Mouse (Mus musculus) R1 (cell line): ENCODE data around the gene Pdpn.
A peak's percentile ranks its signal among the peaks of the same experiment; 100 is the strongest.

Experiments
- DNase-seq: peaks from one replicate; pipeline ENCODE4 v3.0.0-alpha.2; 2018; ENCODE audit warnings: low read depth, low spot score

The Pdpn gene

DNA sequence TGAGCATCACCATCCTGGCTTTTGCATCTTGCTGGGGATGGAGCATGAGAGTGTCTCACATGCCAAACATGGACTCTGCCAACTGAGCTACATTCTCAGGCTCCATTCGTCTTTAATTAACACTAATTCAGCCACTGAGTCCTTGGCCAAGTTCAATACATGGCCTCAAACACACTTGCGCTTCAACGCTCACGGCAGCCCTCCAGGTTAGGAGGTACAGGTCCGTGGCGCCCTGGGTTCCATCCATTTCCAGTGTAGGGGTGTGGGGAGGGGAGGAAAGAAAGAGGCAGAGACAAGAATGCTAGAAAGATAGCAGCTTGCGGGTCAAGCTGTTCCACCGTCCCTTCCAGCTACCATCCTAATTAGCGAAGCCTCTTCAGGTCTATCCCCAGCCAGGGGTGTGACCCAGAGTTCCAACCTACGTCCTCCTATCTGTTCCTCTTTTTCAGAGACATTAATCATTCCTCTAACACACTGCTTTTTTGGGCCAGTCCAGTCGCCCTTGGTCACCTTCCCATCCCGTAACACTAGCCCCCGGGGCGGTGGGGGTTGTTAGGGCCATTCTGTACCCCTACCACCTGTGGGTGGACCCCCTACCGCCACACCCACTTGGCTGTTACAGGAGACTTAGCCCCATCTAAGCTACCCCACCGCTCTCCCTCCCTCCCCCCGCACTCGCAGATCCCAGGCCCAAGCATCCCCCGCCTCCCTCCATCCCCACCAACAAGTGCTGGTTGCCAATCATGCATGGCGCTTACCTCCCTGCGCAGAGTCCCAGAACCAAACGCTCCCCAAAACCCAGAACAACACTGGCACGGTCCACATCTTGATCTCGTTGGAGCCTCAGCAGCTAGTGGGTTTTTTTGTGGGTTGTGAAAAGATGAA is 691 bp downstream of the Pdpn start:
- no peak for DNase-seq

DNA sequence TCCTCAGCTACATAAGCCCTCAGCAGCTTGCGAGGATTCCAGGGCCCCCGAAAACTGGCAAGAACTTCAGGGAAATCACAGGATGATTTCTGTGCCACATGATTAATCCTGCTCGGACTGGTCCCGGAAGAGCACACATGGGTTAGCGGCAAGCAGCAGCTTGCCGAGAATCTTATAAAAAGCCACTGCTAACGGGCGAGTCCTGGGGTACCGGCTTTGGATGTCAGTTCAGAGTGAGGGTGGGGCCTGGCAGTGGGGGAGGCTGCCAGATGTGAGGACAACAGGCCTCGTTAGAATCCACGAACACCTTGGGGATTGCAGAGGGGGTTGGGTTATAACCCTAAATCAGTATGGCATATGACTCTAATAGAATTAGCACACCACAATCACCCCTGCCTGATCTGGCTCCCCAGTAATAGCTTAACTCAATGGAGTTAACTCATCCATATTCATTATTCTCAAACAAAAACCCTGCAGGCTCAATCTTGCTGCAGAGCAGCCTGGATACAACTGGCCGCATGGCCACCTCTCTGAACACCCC is 2.3 kb downstream of the Pdpn start:
- DNase-seq, result no peak

DNA sequence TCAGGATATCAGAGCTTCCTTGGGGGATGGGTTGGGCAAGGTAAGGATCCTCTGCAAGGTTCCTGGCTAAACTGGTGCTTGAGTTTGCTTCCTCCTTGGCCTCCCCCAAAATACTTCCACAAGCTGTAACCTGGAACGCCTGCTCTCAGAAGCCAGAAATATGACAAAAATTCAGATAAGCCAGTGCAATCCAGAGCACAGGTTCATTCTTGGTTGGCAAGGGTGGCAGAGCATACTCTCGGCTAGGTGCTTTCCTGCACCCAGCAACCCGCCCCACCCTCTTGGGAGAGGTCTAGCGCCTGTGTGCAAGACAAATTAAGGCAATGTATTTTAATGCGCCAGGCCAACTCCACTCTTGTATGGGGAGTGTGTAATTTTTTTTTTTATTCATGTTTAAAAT is 3.2 kb downstream of the Pdpn start:
- no peak for DNase-seq

DNA sequence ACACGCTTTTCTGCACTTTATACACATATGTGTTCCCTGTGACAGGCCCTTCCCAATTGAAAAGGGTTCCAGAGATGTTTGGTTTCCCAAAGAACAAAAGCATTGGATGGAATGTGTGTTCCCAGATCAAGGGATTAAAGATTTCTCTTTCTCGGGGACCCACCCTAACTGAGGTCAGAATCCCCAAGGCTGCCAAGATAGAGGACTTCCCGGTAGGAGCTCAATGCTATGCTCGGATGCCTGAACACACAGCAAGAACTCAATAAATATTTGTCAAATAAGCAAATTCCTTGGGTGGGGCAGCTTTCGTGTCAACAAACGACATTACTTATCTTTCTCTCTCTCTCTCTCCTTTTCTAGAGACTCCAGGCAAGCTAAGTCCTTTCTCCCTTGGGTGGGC is 5.0 kb downstream of the Pdpn start:
- DNase-seq, result peak; percentile 78

GRCm38 (mm10) chr4:143288880-143289279 is 10.5 kb downstream of the Pdpn start:
- DNase-seq, result peak; percentile 57

- DNase-seq, result no peak
Observed at GRCm38 (mm10) chr4:143288473-143288872, 10.9 kb downstream of the Pdpn start.

DNA sequence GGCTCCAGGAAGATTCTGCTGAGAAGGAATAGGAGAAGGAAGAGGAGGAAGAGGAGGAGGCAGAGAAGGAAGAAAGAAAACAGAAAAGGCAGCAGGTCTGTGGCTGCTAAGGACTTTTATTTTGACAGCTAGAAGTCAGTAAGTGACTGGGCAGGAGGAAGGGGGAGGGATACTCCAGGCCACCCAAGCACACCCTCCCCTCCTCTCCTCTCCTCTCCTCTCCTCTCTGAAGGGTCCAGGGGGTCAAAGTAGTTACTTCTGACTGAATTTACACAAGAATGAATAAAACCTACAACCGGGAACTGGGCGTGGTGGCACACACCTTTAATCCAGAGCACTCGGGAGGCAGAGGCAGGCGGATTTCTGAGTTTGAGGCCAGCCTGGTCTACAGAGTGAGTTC is 12.3 kb downstream of the Pdpn start:
- DNase-seq, result peak; percentile 59

DNA sequence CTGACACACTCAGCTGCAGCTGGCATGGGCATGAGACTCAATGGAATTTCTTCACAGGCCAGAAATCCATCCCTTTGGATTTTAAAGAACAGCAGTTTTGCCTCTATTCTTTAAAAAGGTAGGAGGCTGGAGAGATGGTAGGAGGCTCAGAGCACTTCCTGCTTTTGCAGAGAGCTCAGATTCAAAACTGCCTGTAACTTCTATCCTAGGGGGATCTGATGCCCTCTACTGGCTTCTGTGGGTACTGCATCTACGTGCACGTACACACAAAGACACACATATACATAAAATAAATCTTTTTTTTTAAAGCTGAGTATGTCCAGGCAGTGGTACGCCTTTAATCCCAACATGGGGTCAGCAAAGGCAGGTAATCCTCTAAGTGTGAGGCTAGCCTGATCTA is 19.2 kb downstream of the Pdpn start:
- DNase-seq, result peak; percentile 83

GRCm38 (mm10) chr4:143279661-143280060 is 19.7 kb downstream of the Pdpn start:
- DNase-seq, result no peak

DNA sequence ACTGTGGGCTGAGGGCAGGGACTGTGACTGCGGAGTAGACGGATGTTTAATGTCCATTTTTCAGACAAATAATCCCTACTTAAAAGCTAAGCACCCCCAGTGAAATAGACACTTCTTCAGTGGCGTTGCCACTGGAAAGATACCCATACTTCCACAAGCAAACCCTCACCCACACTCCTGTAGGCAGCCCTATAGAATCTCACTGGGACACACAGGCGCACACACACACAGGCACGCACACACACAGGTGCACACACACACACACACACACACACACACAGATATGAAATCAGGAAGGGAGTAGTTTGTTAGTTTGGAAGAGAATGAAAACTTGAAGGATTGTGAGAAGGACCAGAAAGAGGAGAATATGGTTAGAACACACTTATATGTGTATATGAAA is 20.3 kb downstream of the Pdpn start:
- DNase-seq, result no peak

DNA sequence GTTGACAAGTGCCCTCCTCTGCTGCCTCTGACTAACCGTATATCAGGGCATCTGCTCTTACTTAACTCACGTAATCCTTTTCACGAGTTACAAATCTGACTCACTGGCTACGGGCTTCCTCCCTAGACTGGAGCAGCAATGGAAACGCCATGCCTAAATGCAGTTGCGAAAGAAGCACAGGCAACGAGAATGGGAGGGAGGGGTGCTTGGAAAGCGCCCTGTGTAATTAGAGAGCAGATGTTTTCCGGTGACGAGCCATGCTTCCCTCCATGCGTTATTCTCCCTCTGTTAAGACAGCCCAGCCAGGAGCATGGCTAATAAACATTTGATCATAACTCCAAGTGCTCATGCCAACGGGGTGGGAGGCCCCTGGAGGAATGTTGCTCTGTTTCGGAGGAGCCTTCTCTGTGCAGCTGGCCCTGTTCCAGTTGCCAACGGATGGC is 20.9 kb downstream of the Pdpn start:
- no peak for DNase-seq

GRCm38 (mm10) chr4:143277319-143277718 is 22.0 kb downstream of the Pdpn start:
- DNase-seq, result no peak

DNA sequence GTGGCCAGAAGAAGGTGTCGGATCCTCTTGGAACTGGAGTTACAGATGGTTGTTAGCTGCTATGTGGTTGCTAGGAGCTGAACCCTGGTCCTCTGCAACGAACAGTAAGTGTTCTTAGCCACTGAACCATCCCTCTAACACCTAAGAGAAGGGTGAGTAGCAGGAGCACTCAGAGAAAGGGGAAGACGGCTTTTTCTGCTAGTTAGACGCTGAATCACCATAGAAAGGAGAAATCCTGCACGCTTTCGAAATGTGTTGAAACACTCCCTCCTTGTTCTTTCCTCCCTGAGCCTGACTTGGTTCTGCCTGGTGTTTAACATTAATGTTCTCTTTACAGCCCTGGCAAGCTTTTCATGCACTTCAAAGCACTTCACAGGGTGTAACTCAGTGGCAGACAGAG is 27.8 kb downstream of the Pdpn start:
- no peak for DNase-seq

DNA sequence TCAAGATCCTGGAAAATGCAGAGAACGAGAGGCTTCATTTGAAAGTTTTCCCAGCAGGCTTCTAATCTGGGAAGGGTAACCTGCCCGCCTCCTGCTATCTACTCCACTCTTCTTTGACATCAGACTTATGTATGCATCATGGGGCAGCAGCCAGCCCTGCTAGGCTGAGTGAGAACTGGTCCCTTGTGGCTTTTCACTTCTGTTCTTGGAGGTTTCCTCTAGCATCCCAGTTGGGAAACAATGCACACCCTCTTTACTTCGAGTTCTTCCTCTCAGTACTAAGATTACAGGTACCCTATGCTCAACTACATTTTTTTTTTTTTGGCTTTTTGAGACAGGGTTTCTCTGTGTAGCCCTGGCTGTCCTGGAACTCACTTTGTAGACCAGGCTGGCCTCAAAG is 28.5 kb downstream of the Pdpn start:
- no peak for DNase-seq

- DNase-seq, result peak; percentile 86
Observed at GRCm38 (mm10) chr4:143262696-143263095, 36.7 kb downstream of the Pdpn start.

DNA sequence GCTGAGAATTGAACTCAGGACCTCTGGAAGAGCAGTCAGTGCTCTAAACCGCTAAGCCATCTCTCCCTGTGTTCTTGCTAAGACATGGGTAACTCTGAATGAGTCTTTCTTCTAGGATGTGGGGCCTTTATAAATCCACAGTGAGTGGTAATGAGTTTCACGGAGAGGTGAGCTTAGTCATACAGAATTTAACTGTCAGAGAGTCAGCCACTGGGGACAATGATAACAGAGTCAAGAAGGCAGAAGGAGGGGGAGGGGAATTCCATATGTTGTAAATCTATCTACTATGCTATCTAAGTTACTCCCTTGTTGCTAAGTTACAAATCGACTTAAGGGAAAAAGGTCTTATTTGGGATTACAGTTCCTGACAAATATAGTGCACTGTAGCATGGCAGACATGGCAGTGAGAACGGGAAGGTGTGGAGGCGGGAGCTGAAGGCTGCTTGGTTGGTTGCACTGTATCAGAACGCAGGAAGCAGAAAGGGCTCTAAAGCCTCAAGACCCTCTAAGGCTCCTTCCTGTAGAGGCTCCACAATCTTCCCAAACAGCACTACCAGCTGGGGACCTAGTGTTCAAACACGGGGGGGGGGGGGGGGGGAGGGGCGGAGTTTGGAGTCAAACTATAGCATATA is 39.5 kb downstream of the Pdpn start:
- no peak for DNase-seq

GRCm38 (mm10) chr4:143258517-143258916 is 40.8 kb downstream of the Pdpn start:
- peak; percentile 77 for DNase-seq

DNA sequence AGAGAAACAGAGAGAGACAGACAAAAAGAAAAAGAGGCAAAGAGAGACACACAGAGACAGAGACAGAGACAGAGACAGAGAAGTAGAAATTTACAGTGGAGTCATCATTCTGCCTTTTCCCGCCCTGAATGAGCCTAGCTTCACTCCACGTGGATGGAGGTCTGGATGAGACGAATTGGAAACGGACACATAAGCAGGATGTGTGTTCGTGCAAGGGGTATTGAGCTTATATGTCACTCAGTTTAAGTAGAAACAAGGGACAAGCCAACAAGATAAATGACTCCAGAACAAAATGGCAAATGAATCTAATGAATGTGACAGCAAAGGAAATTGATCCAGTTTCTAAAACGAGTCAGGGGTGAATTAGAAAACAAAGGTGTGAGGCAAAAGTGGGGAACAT is 41.4 kb downstream of the Pdpn start:
- DNase-seq, result peak; percentile 32

GRCm38 (mm10) chr4:143255541-143255940 is 43.8 kb downstream of the Pdpn start:
- DNase-seq, result no peak

- DNase-seq, result peak; percentile 59
Observed at GRCm38 (mm10) chr4:143253356-143253755, 46.0 kb downstream of the Pdpn start.

GRCm38 (mm10) chr4:143248050-143248449 is 51.3 kb downstream of the Pdpn start:
- peak; percentile 82 for DNase-seq

GRCm38 (mm10) chr4:143241294-143241693 is 58.1 kb downstream of the Pdpn start:
- DNase-seq, result no peak
